In genomic region chr9:50734989-50735388, GRCm38 (mm10) we compare ENCODE assay signal across 9 mouse cellular contexts. TPM values are rescaled to one million over a fixed set of nuclear protein-coding genes. Genes with fewer than 3 reads are reported as not detected.
DNase-seq lines count a peak whose midpoint lies in the region; ATAC-seq lines count a peak whose summit lies in the region.
"Had no signal": no experiment of that assay in that cellular context is flagged by ENCODE, and none has a peak within 500 bp of the region (broad histone marks: within the 10 kb centered on the region; RNA-seq: fewer than 3 reads in every experiment).

No protein-coding gene starts in this region.

- H3K4me1 ChIP-seq in heart, embryonic 14.5 days (ENCODE audit: control insufficient read depth in 2 of 2, insufficient read depth in 2 of 2, low read length in 2 of 2): peaks cover 0 to 11% of the 10 kb centered on the region in 2 experiments; a peak in 2 of 4 replicates
- peaks cover 14% of the 10 kb centered on the region for H3K4me1 ChIP-seq in midbrain, embryonic 14.5 days (ENCODE audit: control insufficient read depth, insufficient read depth, low read length)

- H3K9ac ChIP-seq in heart, embryonic 14.5 days (ENCODE audit: low read length): no peak overlapping the region
- H3K9ac ChIP-seq in midbrain, embryonic 14.5 days (replicated peaks; ENCODE audit: low read length): no peak overlapping the region
- H3K9ac ChIP-seq: liver, embryonic 15.5 days had no signal

- H3K4me2 ChIP-seq in heart, embryonic 14.5 days (ENCODE audit: low read length): 0 out of 2 replicates have a peak overlapping the region, but pooled peaks have one; percentile 22
- H3K4me2 ChIP-seq in midbrain, embryonic 14.5 days (ENCODE audit: low read length): peak overlapping the region; percentile 33
- H3K4me2 ChIP-seq: liver, embryonic 15.5 days had no signal

- H3K27ac ChIP-seq in heart, embryonic 14.5 days (replicated peaks in 1 of 2; ENCODE audit: control insufficient read depth in 1 of 2, insufficient read depth in 1 of 2, low read depth in 2 of 2, low read length in 2 of 2): no peak overlapping the region
- no peak overlapping the region for H3K27ac ChIP-seq in midbrain, embryonic 14.5 days (replicated peaks; ENCODE audit: low read depth, low read length)
- H3K27ac ChIP-seq: liver, embryonic 15.5 days had no signal

- DNase-seq in heart, adult 18-20 months: peak; percentile 67 to 82
- no peak for DNase-seq in heart, adult 11 months
- DNase-seq in MEL-GATA-1-ER (ENCODE audit: extremely low read depth, low read depth): peak; percentile 43
- peak; percentile 44 to 85 for DNase-seq in layer of hippocampus, adult 18-20 months (ENCODE audit: low spot score in 2 of 2)
- DNase-seq in midbrain, embryonic 14.5 days: peak; percentile 86

- H3K4me3 ChIP-seq in heart, embryonic 14.5 days (ENCODE audit: control insufficient read depth in 1 of 2, insufficient read depth in 1 of 2, low read depth in 1 of 2, low read length in 2 of 2): no peak overlapping the region
- H3K4me3 ChIP-seq in midbrain, embryonic 14.5 days (replicated peaks; ENCODE audit: low read depth, low read length): 0 out of 2 replicates have a peak overlapping the region, but pooled peaks have one; percentile 2
- H3K4me3 ChIP-seq: liver, embryonic 15.5 days had no signal

- H3K36me3 ChIP-seq in heart, embryonic 14.5 days (ENCODE audit: control insufficient read depth, insufficient read depth, low read length): no peaks in the 10 kb centered on the region
- no peaks in the 10 kb centered on the region for H3K36me3 ChIP-seq in midbrain, embryonic 14.5 days (ENCODE audit: control insufficient read depth, insufficient read depth, low read length)
- H3K36me3 ChIP-seq: liver, embryonic 15.5 days had no signal

- H3K27me3 ChIP-seq in heart, embryonic 14.5 days (ENCODE audit: control insufficient read depth, insufficient read depth, low read length): no peaks in the 10 kb centered on the region
- H3K27me3 ChIP-seq in midbrain, embryonic 14.5 days (ENCODE audit: control insufficient read depth, insufficient read depth, low read length): no peaks in the 10 kb centered on the region

- 5% methylated on average over 9 of the region's 9 CpGs for WGBS in heart, embryonic 14.5 days
- WGBS in midbrain, embryonic 14.5 days: 4% methylated on average over 9 of the region's 9 CpGs

- no peaks in the 10 kb centered on the region for H3K9me3 ChIP-seq in heart, embryonic 14.5 days (ENCODE audit: control insufficient read depth, low read length)
- no peaks in the 10 kb centered on the region for H3K9me3 ChIP-seq in midbrain, embryonic 14.5 days (ENCODE audit: control insufficient read depth, low read length)
- H3K9me3 ChIP-seq: liver, embryonic 15.5 days had no signal

- ATAC-seq in common myeloid progenitor, adult 5-6 weeks (replicated peaks; ENCODE audit: low read depth, poor library complexity, severe bottlenecking): 0 out of 2 replicates have a peak, but pooled peaks have one; percentile 45
- ATAC-seq in heart, embryonic 14.5 days (ENCODE audit: insufficient number of reproducible peaks, insufficient read depth, low FRiP score, low read depth): no peak
- no peak for ATAC-seq in midbrain, embryonic 14.5 days (ENCODE audit: low FRiP score, low TSS enrichment)
- no peak for ATAC-seq in erythroblast, adult 5-6 weeks (replicated peaks; ENCODE audit: low FRiP score, poor library complexity, severe bottlenecking)

RNA-seq across cellular contexts. Expression of gene Dixdc1, which starts 4.3 kb away (rescaled TPM):
- total RNA-seq in heart, adult 18-20 months (2021): 1 to 10 TPM; 3.0 to 4.1 TPM
- total RNA-seq in common myeloid progenitor, adult 5-6 weeks (2017): not detected in 2 replicates
- 11.9 and 12.5 TPM in 2 replicates for polyA plus RNA-seq in heart, embryonic 14.5 days (2014; fragmentation: Nextera tagmentation; extraction: Ambion mirVana)
- 10 to 100 TPM; 77.1 to 84.1 TPM for total RNA-seq in layer of hippocampus, adult 18-20 months (2021)
- 31.5 and 35.1 TPM in 2 replicates for polyA plus RNA-seq in midbrain, embryonic 14.5 days (2014; fragmentation: Nextera tagmentation; extraction: Ambion mirVana)
- total RNA-seq in erythroblast, adult 5-6 weeks (2015; ENCODE audit: low replicate concordance): not detected in 2 replicates
- 0.68 TPM in 1 of 2 replicates, not detected in the other for total RNA-seq in erythroblast, adult 5-6 weeks (2017; ENCODE audit: low replicate concordance)

RNA-seq across cellular contexts. Expression of gene 2310030G06Rik, which starts 11.3 kb away (rescaled TPM):
- total RNA-seq in heart, adult 18-20 months (2021): 1 to 10 TPM; 2.2 to 2.6 TPM
- total RNA-seq in common myeloid progenitor, adult 5-6 weeks (2017): not detected in 2 replicates
- polyA plus RNA-seq in heart, embryonic 14.5 days (2014; fragmentation: Nextera tagmentation; extraction: Ambion mirVana): 10.3 and 11.4 TPM in 2 replicates
- total RNA-seq in layer of hippocampus, adult 18-20 months (2021): 1 to 10 TPM; 1.2 to 1.5 TPM
- 0.89 and 1.1 TPM in 2 replicates for polyA plus RNA-seq in midbrain, embryonic 14.5 days (2014; fragmentation: Nextera tagmentation; extraction: Ambion mirVana)
- not detected in 2 replicates for total RNA-seq in erythroblast, adult 5-6 weeks (2015; ENCODE audit: low replicate concordance)
- total RNA-seq in erythroblast, adult 5-6 weeks (2017; ENCODE audit: low replicate concordance): not detected in 2 replicates

RNA-seq across cellular contexts. Expression of gene Cryab, which starts 16.1 kb away (rescaled TPM):
- total RNA-seq in heart, adult 18-20 months (2021): 1,000 to 10,000 TPM; 3,376 to 3,486 TPM
- 0.41 TPM in 1 of 2 replicates, not detected in the other for total RNA-seq in common myeloid progenitor, adult 5-6 weeks (2017)
- polyA plus RNA-seq in heart, embryonic 14.5 days (2014; fragmentation: Nextera tagmentation; extraction: Ambion mirVana): 1,286 and 1,345 TPM in 2 replicates
- 100 to 1,000 TPM; 171 to 201 TPM for total RNA-seq in layer of hippocampus, adult 18-20 months (2021)
- polyA plus RNA-seq in midbrain, embryonic 14.5 days (2014; fragmentation: Nextera tagmentation; extraction: Ambion mirVana): 2.5 and 3.7 TPM in 2 replicates
- total RNA-seq in erythroblast, adult 5-6 weeks (2015; ENCODE audit: low replicate concordance): not detected in 2 replicates
- not detected in 2 replicates for total RNA-seq in erythroblast, adult 5-6 weeks (2017; ENCODE audit: low replicate concordance)

RNA-seq across cellular contexts. Expression of gene Hspb2, which starts 17.2 kb away (rescaled TPM):
- total RNA-seq in heart, adult 18-20 months (2021): 100 to 1,000 TPM; 136 to 143 TPM
- not detected in 2 replicates for total RNA-seq in common myeloid progenitor, adult 5-6 weeks (2017)
- 312 and 322 TPM in 2 replicates for polyA plus RNA-seq in heart, embryonic 14.5 days (2014; fragmentation: Nextera tagmentation; extraction: Ambion mirVana)
- 1 to 10 TPM in 1 of 2 experiments, under 1 TPM in 1; 0.67 to 1.9 TPM for total RNA-seq in layer of hippocampus, adult 18-20 months (2021)
- 1.5 TPM in 1 of 2 replicates, not detected in the other for polyA plus RNA-seq in midbrain, embryonic 14.5 days (2014; fragmentation: Nextera tagmentation; extraction: Ambion mirVana)
- not detected in 2 replicates for total RNA-seq in erythroblast, adult 5-6 weeks (2015; ENCODE audit: low replicate concordance)
- not detected in 2 replicates for total RNA-seq in erythroblast, adult 5-6 weeks (2017; ENCODE audit: low replicate concordance)

RNA-seq across cellular contexts. Expression of gene Fdxacb1, which starts 33.0 kb away (rescaled TPM):
- total RNA-seq in heart, adult 18-20 months (2021): 1 to 10 TPM; 4.1 to 5.8 TPM
- 5.5 and 8.8 TPM in 2 replicates for total RNA-seq in common myeloid progenitor, adult 5-6 weeks (2017)
- 9.0 and 9.1 TPM in 2 replicates for polyA plus RNA-seq in heart, embryonic 14.5 days (2014; fragmentation: Nextera tagmentation; extraction: Ambion mirVana)
- total RNA-seq in layer of hippocampus, adult 18-20 months (2021): 1 to 10 TPM; 5.2 to 5.9 TPM
- polyA plus RNA-seq in midbrain, embryonic 14.5 days (2014; fragmentation: Nextera tagmentation; extraction: Ambion mirVana): 12.5 and 14.3 TPM in 2 replicates
- 2.5 and 5.8 TPM in 2 replicates for total RNA-seq in erythroblast, adult 5-6 weeks (2015; ENCODE audit: low replicate concordance)
- 2.2 and 3.5 TPM in 2 replicates for total RNA-seq in erythroblast, adult 5-6 weeks (2017; ENCODE audit: low replicate concordance)

Comparison
In these comparisons a context has a peak if more than half of its experiments do, and no peak if none do; other contexts are left out.
1. RNA of gene Dixdc1, which starts 4.3 kb away (total RNA-seq): 77.1 to 84.1 TPM in layer of hippocampus, adult 18-20 months; 3.0 to 4.1 TPM in heart, adult 18-20 months, 0.68 TPM in erythroblast, adult 5-6 weeks and not detected in common myeloid progenitor, adult 5-6 weeks; every median in the first group is over 10 times any median in the second.
2. RNA of gene Cryab, which starts 16.1 kb away (total RNA-seq): 3,376 to 3,486 TPM in heart, adult 18-20 months and 171 to 201 TPM in layer of hippocampus, adult 18-20 months; 0.41 TPM in common myeloid progenitor, adult 5-6 weeks and not detected in erythroblast, adult 5-6 weeks; every median in the first group is over 100 times any median in the second.